Mouse (Mus musculus) hindbrain, embryonic 14.5 days (tissue): ENCODE results near the gene Faf1. TPM values are rescaled to one million over a fixed set of nuclear protein-coding genes. Genes with fewer than 3 reads are reported as not detected.

Source experiments
- ATAC-seq: fragments of 200-750 bp; cut with Nextera tagmentation; 2 replicates; pipeline ENCODE4 v1.8.0; 2017; ENCODE audit warnings: moderate number of reproducible peaks, mild to moderate bottlenecking, moderate TSS enrichment, moderate library complexity; ENCODE audit not compliant: low FRiP score
- DNase-seq: peaks from one replicate; pipeline ENCODE4 v3.0.0-alpha.2; 2015; ENCODE audit warnings: low spot score
- H3K27ac ChIP-seq: fragments of 300-500 bp; sonication (generic); 2 replicates; pipeline ENCODE4 v1.5.1; 2014; ENCODE audit warnings: mild to moderate bottlenecking, moderate library complexity
- H3K27me3 ChIP-seq: fragments of 300-500 bp; sonication (generic); 2 replicates; pipeline ENCODE4 v1.6.1; 2014; ENCODE audit warnings: mild to moderate bottlenecking, low read length, mixed read lengths; ENCODE audit not compliant: control insufficient read depth, insufficient read depth
- H3K36me3 ChIP-seq: fragments of 300-500 bp; sonication (generic); replicated peaks from 2 replicates; pipeline ENCODE4 v1.6.1; 2014; ENCODE audit not compliant: control insufficient read depth, insufficient read depth
- H3K4me1 ChIP-seq: fragments of 300-500 bp; sonication (generic); replicated peaks from 2 replicates; pipeline ENCODE4 v1.6.1; 2014; ENCODE audit warnings: antibody characterized with exemption, low read length, mixed read lengths; ENCODE audit not compliant: control insufficient read depth, insufficient read depth
- H3K4me2 ChIP-seq: fragments of 300-500 bp; sonication (generic); replicated peaks from 2 replicates; pipeline ENCODE4 v1.6.1; 2014; ENCODE audit warnings: mild to moderate bottlenecking, moderate library complexity
- H3K4me3 ChIP-seq: fragments of 300-500 bp; sonication (generic); replicated peaks from 2 replicates; pipeline ENCODE4 v1.5.1; 2014; ENCODE audit warnings: mild to moderate bottlenecking, low read length
- H3K9ac ChIP-seq: fragments of 300-500 bp; sonication (generic); 2 replicates; pipeline ENCODE4 v1.6.1; 2014
- H3K9me3 ChIP-seq: fragments of 300-500 bp; sonication (generic); 2 replicates; pipeline ENCODE4 v1.6.1; 2016; ENCODE audit warnings: low read length; ENCODE audit not compliant: control insufficient read depth
- whole genome bisulfite sequencing: fragments of 180-500 bp; shearing (Covaris S2); extraction: QIAGEN DNeasy Blood & Tissue Kit; methylation state at CpG from one replicate; pipeline ENCODE4 v1.1.7; 2014; 5-methylcytosine and 5-hydroxymethylcytosine counted together
- polyA plus RNA-seq: library from polyadenylated mRNA; unstranded; fragments of >200 nt; fragmentation: Nextera tagmentation; extraction: Ambion mirVana; gene quantifications from 2 replicates; pipeline ENCODE4 v1.2.1, GENCODE M21; 2014

The Faf1 gene
- polyA plus RNA-seq, 1 experiment from 2014 or later: 47.1 TPM

- no peak for DNase-seq
- ATAC-seq: no peak
- no peak overlapping the region for H3K4me2 ChIP-seq
- H3K4me1 ChIP-seq: no peaks in the 10 kb centered on the region
- H3K36me3 ChIP-seq: peaks cover 7% of the 10 kb centered on the region; the same call in 1 of the 2 replicates
- H3K27ac ChIP-seq: no peak overlapping the region
- no peaks in the 10 kb centered on the region for H3K9me3 ChIP-seq
- H3K27me3 ChIP-seq: no peaks in the 10 kb centered on the region
- WGBS: 85% methylated on average over 2 of the region's 2 CpGs
- no peak overlapping the region for H3K9ac ChIP-seq
- no peak overlapping the region for H3K4me3 ChIP-seq
Observed at GRCm38 (mm10) chr4:109901076-109901475, 224.7 kb downstream of the Faf1 start.

GRCm38 (mm10) chr4:109904487-109904886 is 228.1 kb downstream of the Faf1 start:
- H3K9ac ChIP-seq: no peak overlapping the region
- peaks cover 3% of the 10 kb centered on the region; the same call in 1 of the 2 replicates for H3K36me3 ChIP-seq
- H3K27me3 ChIP-seq: no peaks in the 10 kb centered on the region
- H3K27ac ChIP-seq: no peak overlapping the region
- H3K4me2 ChIP-seq: no peak overlapping the region
- H3K4me3 ChIP-seq: no peak overlapping the region
- no peaks in the 10 kb centered on the region for H3K4me1 ChIP-seq
- WGBS: 91% methylated on average over 3 of the region's 3 CpGs
- H3K9me3 ChIP-seq: no peaks in the 10 kb centered on the region
- ATAC-seq: no peak
- no peak for DNase-seq

- Histone ChIP-seq H3K4me2 (no peak overlapping the region), H3K9ac (no peak overlapping the region), H3K9me3 (no peaks in the 10 kb centered on the region), H3K4me3 (no peak overlapping the region), H3K36me3 (peaks cover 2% of the 10 kb centered on the region; the same call in 1 of the 2 replicates), H3K4me1 (no peaks in the 10 kb centered on the region), H3K27me3 (no peaks in the 10 kb centered on the region), H3K27ac (no peak overlapping the region)
- 90% methylated on average over 1 of the region's 1 CpGs for WGBS
- DNase-seq (no peak), ATAC-seq (no peak)
Observed at GRCm38 (mm10) chr4:109929058-109929457, 252.7 kb downstream of the Faf1 start.

- Histone ChIP-seq H3K4me1 (no peaks in the 10 kb centered on the region), H3K27me3 (no peaks in the 10 kb centered on the region), H3K4me2 (no peak overlapping the region), H3K27ac (no peak overlapping the region), H3K4me3 (no peak overlapping the region), H3K36me3 (peaks cover 4% of the 10 kb centered on the region; the same call in 1 of the 2 replicates), H3K9ac (no peak overlapping the region), H3K9me3 (no peaks in the 10 kb centered on the region)
- 100% methylated on average over 1 of the region's 1 CpGs for WGBS
- no peak for DNase-seq
- no peak for ATAC-seq
Observed at GRCm38 (mm10) chr4:109930445-109930844, 254.1 kb downstream of the Faf1 start.

- H3K4me2 ChIP-seq: no peak overlapping the region
- WGBS: 89% methylated on average over 1 of the region's 1 CpGs
Observed at GRCm38 (mm10) chr4:109930935-109931334, 254.5 kb downstream of the Faf1 start.

GRCm38 (mm10) chr4:109936557-109936956 is 260.2 kb downstream of the Faf1 start:
- H3K4me3 ChIP-seq: no peak overlapping the region
- 93% methylated on average over 3 of the region's 3 CpGs for WGBS
- H3K4me1 ChIP-seq: no peaks in the 10 kb centered on the region
- H3K36me3 ChIP-seq: peaks cover 4% of the 10 kb centered on the region; the same call in 1 of the 2 replicates
- ATAC-seq (no peak), DNase-seq (no peak)
- no peak overlapping the region for H3K4me2 ChIP-seq
- no peaks in the 10 kb centered on the region for H3K27me3 ChIP-seq
- H3K9me3 ChIP-seq: no peaks in the 10 kb centered on the region
- H3K9ac ChIP-seq: no peak overlapping the region
- H3K27ac ChIP-seq: no peak overlapping the region

More at GRCm38 (mm10) chr4:109930935-109931334, 254.5 kb downstream of the Faf1 start:
- DNase-seq (no peak), ATAC-seq (no peak)
- Histone ChIP-seq H3K9me3 (no peaks in the 10 kb centered on the region), H3K36me3 (peaks cover 7% of the 10 kb centered on the region; the same call in 1 of the 2 replicates), H3K4me1 (no peaks in the 10 kb centered on the region), H3K27me3 (no peaks in the 10 kb centered on the region), H3K27ac (no peak overlapping the region), H3K4me3 (no peak overlapping the region), H3K9ac (no peak overlapping the region)

GRCm38 (mm10) chr4:109939291-109939690 is 262.9 kb downstream of the Faf1 start:
- no peak overlapping the region for H3K4me3 ChIP-seq
- H3K4me2 ChIP-seq: no peak overlapping the region
- DNase-seq: no peak
- H3K4me1 ChIP-seq: no peaks in the 10 kb centered on the region
- no peak overlapping the region for H3K27ac ChIP-seq
- H3K9me3 ChIP-seq: no peaks in the 10 kb centered on the region
- H3K27me3 ChIP-seq: no peaks in the 10 kb centered on the region
- H3K9ac ChIP-seq: no peak overlapping the region
- ATAC-seq: no peak
- peaks cover 4% of the 10 kb centered on the region; the same call in 1 of the 2 replicates for H3K36me3 ChIP-seq

GRCm38 (mm10) chr4:109945554-109945953 is 269.2 kb downstream of the Faf1 start:
- Histone ChIP-seq H3K4me2 (no peak overlapping the region), H3K27me3 (no peaks in the 10 kb centered on the region), H3K9me3 (no peaks in the 10 kb centered on the region), H3K36me3 (peaks cover 9% of the 10 kb centered on the region), H3K27ac (no peak overlapping the region), H3K4me3 (no peak overlapping the region), H3K4me1 (no peaks in the 10 kb centered on the region), H3K9ac (no peak overlapping the region)
- DNase-seq (no peak), ATAC-seq (no peak)
- WGBS: 97% methylated on average over 1 of the region's 1 CpGs

GRCm38 (mm10) chr4:109949307-109949706 is 272.9 kb downstream of the Faf1 start:
- no peak overlapping the region for H3K4me2 ChIP-seq
- 91% methylated on average over 3 of the region's 3 CpGs for WGBS
- H3K9ac ChIP-seq: no peak overlapping the region
- H3K27me3 ChIP-seq: no peaks in the 10 kb centered on the region
- H3K9me3 ChIP-seq: no peaks in the 10 kb centered on the region
- DNase-seq (no peak), ATAC-seq (no peak)
- no peak overlapping the region for H3K4me3 ChIP-seq
- H3K4me1 ChIP-seq: no peaks in the 10 kb centered on the region
- peaks cover 9% of the 10 kb centered on the region for H3K36me3 ChIP-seq
- no peak overlapping the region for H3K27ac ChIP-seq

GRCm38 (mm10) chr4:109953509-109953908 is 277.1 kb downstream of the Faf1 start:
- WGBS: 88% methylated on average over 1 of the region's 1 CpGs
- DNase-seq: no peak

More at GRCm38 (mm10) chr4:109953509-109953908, 277.1 kb downstream of the Faf1 start:
- Histone ChIP-seq H3K4me3 (no peak overlapping the region), H3K27me3 (no peaks in the 10 kb centered on the region), H3K27ac (no peak overlapping the region), H3K4me2 (no peak overlapping the region), H3K36me3 (no peaks in the 10 kb centered on the region; the same call in 1 of the 2 replicates), H3K4me1 (no peaks in the 10 kb centered on the region), H3K9me3 (no peaks in the 10 kb centered on the region), H3K9ac (no peak overlapping the region)
- ATAC-seq: no peak
